Mouse (Mus musculus): ENCODE data around the gene Eln. TPM values are rescaled to one million over a fixed set of nuclear protein-coding genes. Genes with fewer than 3 reads are reported as not detected.
A peak's percentile ranks its signal among the peaks of the same experiment; 100 is the strongest.

Eln gene
- polyA plus RNA-seq (2016; fragmentation: Nextera tagmentation; extraction: Ambion mirVana): 0.88 and 2.0 TPM in 2 replicates

GRCm38 (mm10) chr5:134746890-134747511 is at the start of gene Eln:
Gene Eln (minus strand): TSS chr5:134747323.
- Histone ChIP-seq H3K4me1 (peaks cover 29% of the 10 kb centered on the region), H3K9me3 (replicated peaks) (no peaks in the 10 kb centered on the region), H3K27me3 (ENCODE audit: low read depth, poor library complexity, severe bottlenecking) (peaks cover 47% of the 10 kb centered on the region), H3K36me3 (no peaks in the 10 kb centered on the region), H3K4me3 (peak within 1 kb of the TSS; percentile 57), H3K27ac (replicated peaks) (peak within 1 kb of the TSS; percentile 73)
- peak; percentile 48 for DNase-seq (ENCODE audit: low spot score)
- 1% methylated on average over 26 of the region's 28 CpGs for WGBS

GRCm38 (mm10) chr5:134790080-134790995 is 43.2 kb upstream of the Eln start:
- H3K36me3 ChIP-seq: no peaks in the 10 kb centered on the region
- no peak overlapping the region for H3K4me3 ChIP-seq
- peaks cover 16% of the 10 kb centered on the region for H3K9me3 ChIP-seq (replicated peaks)
- peaks cover 9% of the 10 kb centered on the region for H3K4me1 ChIP-seq
- no peak for DNase-seq (ENCODE audit: low spot score)
- no peaks in the 10 kb centered on the region for H3K27me3 ChIP-seq (ENCODE audit: low read depth, poor library complexity, severe bottlenecking)
- no peak overlapping the region for H3K27ac ChIP-seq (replicated peaks)
- 85% methylated on average over 15 of the region's 15 CpGs for WGBS

GRCm38 (mm10) chr5:134788237-134788636 is 41.1 kb upstream of the Eln start:
- 78% methylated on average over 12 of the region's 12 CpGs for WGBS
- Histone ChIP-seq H3K36me3 (no peaks in the 10 kb centered on the region), H3K4me1 (peaks cover 9% of the 10 kb centered on the region), H3K27me3 (ENCODE audit: low read depth, poor library complexity, severe bottlenecking) (no peaks in the 10 kb centered on the region), H3K27ac (replicated peaks) (no peak overlapping the region), H3K4me3 (no peak overlapping the region), H3K9me3 (replicated peaks) (peaks cover 16% of the 10 kb centered on the region)
- DNase-seq (ENCODE audit: low spot score): no peak

- H3K4me3 ChIP-seq: 0 out of 2 replicates have a peak overlapping the region, but pooled peaks have one; percentile 22
- no peaks in the 10 kb centered on the region for H3K27me3 ChIP-seq (ENCODE audit: low read depth, poor library complexity, severe bottlenecking)
- H3K36me3 ChIP-seq: no peaks in the 10 kb centered on the region
- peak; percentile 41 for DNase-seq (ENCODE audit: low spot score)
- peaks cover 3% of the 10 kb centered on the region; the same call in 1 of the 2 replicates for H3K9me3 ChIP-seq (replicated peaks)
- H3K4me1 ChIP-seq: peaks cover 9% of the 10 kb centered on the region
- H3K27ac ChIP-seq (replicated peaks): peak overlapping the region; percentile 81
- WGBS: 47% methylated on average over 25 of the region's 25 CpGs
These were observed 38.7 kb upstream of the Eln start for GRCm38 (mm10) chr5:134785691-134786371.

GRCm38 (mm10) chr5:134783794-134784193 is 36.7 kb upstream of the Eln start:
- no peak for DNase-seq (ENCODE audit: low spot score)
- H3K36me3 ChIP-seq: no peaks in the 10 kb centered on the region
- H3K27me3 ChIP-seq (ENCODE audit: low read depth, poor library complexity, severe bottlenecking): no peaks in the 10 kb centered on the region
- H3K9me3 ChIP-seq (replicated peaks): no peaks in the 10 kb centered on the region
- 58% methylated on average over 2 of the region's 2 CpGs for WGBS
- no peak overlapping the region for H3K27ac ChIP-seq (replicated peaks)
- H3K4me3 ChIP-seq: no peak overlapping the region
- H3K4me1 ChIP-seq: peaks cover 9% of the 10 kb centered on the region

- H3K36me3 ChIP-seq: no peaks in the 10 kb centered on the region
- H3K4me1 ChIP-seq: peaks cover 5% of the 10 kb centered on the region
- H3K9me3 ChIP-seq (replicated peaks): no peaks in the 10 kb centered on the region
- DNase-seq (ENCODE audit: low spot score): no peak
- no peaks in the 10 kb centered on the region for H3K27me3 ChIP-seq (ENCODE audit: low read depth, poor library complexity, severe bottlenecking)
- H3K4me3 ChIP-seq: no peak overlapping the region
- no peak overlapping the region for H3K27ac ChIP-seq (replicated peaks)
These were observed 33.8 kb upstream of the Eln start for GRCm38 (mm10) chr5:134780963-134781362.

- no peaks in the 10 kb centered on the region for H3K9me3 ChIP-seq (replicated peaks)
- H3K4me1 ChIP-seq: no peaks in the 10 kb centered on the region
- 86% methylated on average over 2 of the region's 2 CpGs for WGBS
These were observed 33.0 kb upstream of the Eln start for GRCm38 (mm10) chr5:134780146-134780545.

GRCm38 (mm10) chr5:134776551-134776950 is 29.4 kb upstream of the Eln start:
- H3K27me3 ChIP-seq (ENCODE audit: low read depth, poor library complexity, severe bottlenecking): no peaks in the 10 kb centered on the region

More at GRCm38 (mm10) chr5:134780146-134780545, 33.0 kb upstream of the Eln start:
- Histone ChIP-seq H3K36me3 (no peaks in the 10 kb centered on the region), H3K27ac (replicated peaks) (no peak overlapping the region), H3K4me3 (no peak overlapping the region), H3K27me3 (ENCODE audit: low read depth, poor library complexity, severe bottlenecking) (no peaks in the 10 kb centered on the region)
- DNase-seq (ENCODE audit: low spot score): no peak

GRCm38 (mm10) chr5:134772522-134772921 is 25.4 kb upstream of the Eln start:
- WGBS: 93% methylated on average over 12 of the region's 12 CpGs
- Histone ChIP-seq H3K9me3 (replicated peaks) (no peaks in the 10 kb centered on the region), H3K27me3 (ENCODE audit: low read depth, poor library complexity, severe bottlenecking) (no peaks in the 10 kb centered on the region), H3K36me3 (no peaks in the 10 kb centered on the region), H3K4me1 (no peaks in the 10 kb centered on the region), H3K27ac (replicated peaks) (no peak overlapping the region), H3K4me3 (no peak overlapping the region)
- DNase-seq (ENCODE audit: low spot score): no peak

More at GRCm38 (mm10) chr5:134776551-134776950, 29.4 kb upstream of the Eln start:
- H3K9me3 ChIP-seq (replicated peaks): no peaks in the 10 kb centered on the region
- DNase-seq (ENCODE audit: low spot score): no peak
- no peaks in the 10 kb centered on the region for H3K36me3 ChIP-seq
- 91% methylated on average over 12 of the region's 12 CpGs for WGBS
- no peak overlapping the region for H3K27ac ChIP-seq (replicated peaks)
- no peak overlapping the region for H3K4me3 ChIP-seq
- H3K4me1 ChIP-seq: no peaks in the 10 kb centered on the region

- H3K27me3 ChIP-seq (ENCODE audit: low read depth, poor library complexity, severe bottlenecking): no peaks in the 10 kb centered on the region
- no peak for DNase-seq (ENCODE audit: low spot score)
- H3K4me1 ChIP-seq: no peaks in the 10 kb centered on the region
- H3K9me3 ChIP-seq (replicated peaks): no peaks in the 10 kb centered on the region
- H3K4me3 ChIP-seq: no peak overlapping the region
- 87% methylated on average over 3 of the region's 3 CpGs for WGBS
- H3K36me3 ChIP-seq: no peaks in the 10 kb centered on the region
- H3K27ac ChIP-seq (replicated peaks): no peak overlapping the region
These were observed 24.6 kb upstream of the Eln start for GRCm38 (mm10) chr5:134771750-134772149.

- no peaks in the 10 kb centered on the region for H3K36me3 ChIP-seq
- no peak overlapping the region for H3K27ac ChIP-seq (replicated peaks)
- no peak overlapping the region for H3K4me3 ChIP-seq
- H3K4me1 ChIP-seq: no peaks in the 10 kb centered on the region
- DNase-seq (ENCODE audit: low spot score): no peak
- 92% methylated on average over 7 of the region's 7 CpGs for WGBS
- no peaks in the 10 kb centered on the region for H3K27me3 ChIP-seq (ENCODE audit: low read depth, poor library complexity, severe bottlenecking)
- H3K9me3 ChIP-seq (replicated peaks): no peaks in the 10 kb centered on the region
These were observed 22.1 kb upstream of the Eln start for GRCm38 (mm10) chr5:134769181-134769580.

- Histone ChIP-seq H3K4me3 (no peak overlapping the region), H3K9me3 (replicated peaks) (no peaks in the 10 kb centered on the region), H3K36me3 (no peaks in the 10 kb centered on the region), H3K27me3 (ENCODE audit: low read depth, poor library complexity, severe bottlenecking) (no peaks in the 10 kb centered on the region), H3K4me1 (no peaks in the 10 kb centered on the region), H3K27ac (replicated peaks) (no peak overlapping the region)
- no peak for DNase-seq (ENCODE audit: low spot score)
- WGBS: 85% methylated on average over 16 of the region's 16 CpGs
These were observed 18.3 kb upstream of the Eln start for GRCm38 (mm10) chr5:134765441-134765840.

Measured in midbrain, embryonic 10.5 days (tissue).